In genomic region chr15:78563937-78564336, GRCm38 (mm10) we compare ENCODE assay signal across 1 mouse cellular context.
TF ChIP-seq lines count a peak whose summit lies in the region.

No protein-coding gene starts in this region.

TF ChIP-seq in CH12.LX, 34 proteins besides CTCF, POLR2A, EP300 and RAD21 (continued from another document):
- TF ChIP-seq ZKSCAN1 (IDR thresholded peaks at IDR 0.05; ENCODE audit: borderline replicate concordance, low read depth, low read length) (no peak), NRF1 (IDR thresholded peaks at IDR 0.05; ENCODE audit: low read depth, low read length) (peak; percentile 54), GABPA (IDR thresholded peaks at IDR 0.05; ENCODE audit: insufficient replicate concordance, low read depth, low read length) (no peak), MAZ (IDR thresholded peaks at IDR 0.05; ENCODE audit: low read depth, low read length) (peak; percentile 97), UBTF (IDR thresholded peaks at IDR 0.05; ENCODE audit: low read depth, low read length) (no peak), ELF1 (IDR thresholded peaks at IDR 0.05; ENCODE audit: low read depth, low read length) (peak; percentile 75), HCFC1 (IDR thresholded peaks at IDR 0.05; ENCODE audit: low read depth, low read length) (peak; percentile 59), SMC3 (IDR thresholded peaks at IDR 0.05; ENCODE audit: low read depth, low read length) (peak; percentile 35), TBP (conservative IDR thresholded peaks at IDR 0.05; ENCODE audit: low read depth, low read length) (no peak), IRF4 (IDR thresholded peaks at IDR 0.05; ENCODE audit: low read depth, low read length) (peak; percentile 90), RCOR1 (conservative IDR thresholded peaks at IDR 0.05; ENCODE audit: low read depth, low read length) (peak; percentile 85), NELFE (IDR thresholded peaks at IDR 0.05; ENCODE audit: low read depth, low read length) (peak; percentile 25; the same call in 1 of the 2 replicates), TCF12 (IDR thresholded peaks at IDR 0.05; ENCODE audit: low read depth, low read length) (peak; percentile 86), BHLHE40 (IDR thresholded peaks at IDR 0.05; ENCODE audit: low read depth, low read length) (peak; percentile 76), MXI1 (IDR thresholded peaks at IDR 0.05; ENCODE audit: low read depth, low read length) (peak; percentile 79; the same call in 1 of the 2 replicates), JUN (IDR thresholded peaks at IDR 0.05; ENCODE audit: insufficient read depth, low read depth, low read length) (no peak), ZC3H11A (IDR thresholded peaks at IDR 0.05; ENCODE audit: low read depth, low read length) (no peak), USF1 (IDR thresholded peaks at IDR 0.05; ENCODE audit: low read depth, low read length) (no peak), MEF2A (IDR thresholded peaks at IDR 0.05; ENCODE audit: borderline replicate concordance, low read depth, low read length) (peak; percentile 87; the same call in 1 of the 2 replicates), MAFK (IDR thresholded peaks at IDR 0.05; ENCODE audit: insufficient replicate concordance, low read length) (peak; percentile 12; the same call in 1 of the 2 replicates), E2F4 (IDR thresholded peaks at IDR 0.05; ENCODE audit: insufficient replicate concordance, low read depth, low read length) (no peak), ETS1 (conservative IDR thresholded peaks at IDR 0.05; ENCODE audit: low read depth, low read length) (peak; percentile 88), POLR2AphosphoS2 (IDR thresholded peaks at IDR 0.05; ENCODE audit: low read depth, low read length) (no peak), MYC (IDR thresholded peaks at IDR 0.05; ENCODE audit: low read depth, low read length) (peak; percentile 69; the same call in 1 of the 2 replicates), CHD2 (IDR thresholded peaks at IDR 0.05; ENCODE audit: low read length) (peak; percentile 72), KAT2A (IDR thresholded peaks at IDR 0.05; ENCODE audit: insufficient replicate concordance, low read length) (peak; percentile 74; the same call in 1 of the 2 replicates), MAX (IDR thresholded peaks at IDR 0.05; ENCODE audit: low read length) (peak; percentile 71), ZMIZ1 (IDR thresholded peaks at IDR 0.05; ENCODE audit: low read depth, low read length) (no peak)
